Mouse (Mus musculus) kidney, embryonic 14.5 days (tissue): ENCODE data around the gene Mier2. TPM values are rescaled to one million over a fixed set of nuclear protein-coding genes. Genes with fewer than 3 reads are reported as not detected.

ENCODE experiments used
- ATAC-seq: fragments of 200-750 bp; cut with Nextera tagmentation; 2 replicates; pipeline ENCODE4 v1.8.0; 2017; ENCODE audit warnings: moderate number of reproducible peaks, mild to moderate bottlenecking, moderate TSS enrichment, moderate library complexity; ENCODE audit not compliant: low FRiP score, low TSS enrichment
- H3K27ac ChIP-seq: fragments of 300-500 bp; sonication (generic); 2 replicates; pipeline ENCODE4 v1.5.1; 2014; ENCODE audit warnings: low read depth, mild to moderate bottlenecking, low read length, moderate library complexity, mixed read lengths
- H3K27me3 ChIP-seq: fragments of 300-500 bp; sonication (generic); 2 replicates; pipeline ENCODE4 v1.6.1; 2014; ENCODE audit warnings: mild to moderate bottlenecking, low read length; ENCODE audit not compliant: control insufficient read depth, insufficient read depth
- H3K36me3 ChIP-seq: fragments of 300-500 bp; sonication (generic); 2 replicates; pipeline ENCODE4 v1.6.1; 2014; ENCODE audit warnings: low read length, mixed read lengths; ENCODE audit not compliant: control insufficient read depth, insufficient read depth
- H3K4me1 ChIP-seq: fragments of 300-500 bp; sonication (generic); 2 replicates; pipeline ENCODE4 v1.6.1; 2014; ENCODE audit warnings: low read length, mixed read lengths; ENCODE audit not compliant: control insufficient read depth, insufficient read depth
- H3K4me2 ChIP-seq: fragments of 300-500 bp; sonication (generic); replicated peaks from 2 replicates; pipeline ENCODE4 v1.6.1; 2014; ENCODE audit warnings: low read depth, mild to moderate bottlenecking, low read length
- H3K4me3 ChIP-seq: fragments of 300-500 bp; sonication (generic); 2 replicates; pipeline ENCODE4 v1.5.1; 2014; ENCODE audit warnings: mild to moderate bottlenecking, low read length
- H3K9ac ChIP-seq: fragments of 300-500 bp; sonication (generic); 2 replicates; pipeline ENCODE4 v1.6.1; 2014; ENCODE audit warnings: low read depth, mild to moderate bottlenecking, low read length, moderate library complexity
- H3K9me3 ChIP-seq: fragments of 300-500 bp; sonication (generic); 2 replicates; pipeline ENCODE4 v1.6.1; 2016; ENCODE audit warnings: low read length; ENCODE audit not compliant: control insufficient read depth
- WGBS: fragments of 180-500 bp; shearing (Covaris S2); extraction: QIAGEN DNeasy Blood & Tissue Kit; methylation state at CpG from one replicate; pipeline ENCODE4 v1.1.7; 2014; 5-methylcytosine and 5-hydroxymethylcytosine counted together
- polyA plus RNA-seq: library from polyadenylated mRNA; unstranded; fragments of >200 nt; fragmentation: Nextera tagmentation; extraction: Ambion mirVana; gene quantifications from 2 replicates; pipeline ENCODE4 v1.2.1, GENCODE M21; 2014

Mier2 gene
- 44.2 and 47.4 TPM in 2 replicates for polyA plus RNA-seq

DNA sequence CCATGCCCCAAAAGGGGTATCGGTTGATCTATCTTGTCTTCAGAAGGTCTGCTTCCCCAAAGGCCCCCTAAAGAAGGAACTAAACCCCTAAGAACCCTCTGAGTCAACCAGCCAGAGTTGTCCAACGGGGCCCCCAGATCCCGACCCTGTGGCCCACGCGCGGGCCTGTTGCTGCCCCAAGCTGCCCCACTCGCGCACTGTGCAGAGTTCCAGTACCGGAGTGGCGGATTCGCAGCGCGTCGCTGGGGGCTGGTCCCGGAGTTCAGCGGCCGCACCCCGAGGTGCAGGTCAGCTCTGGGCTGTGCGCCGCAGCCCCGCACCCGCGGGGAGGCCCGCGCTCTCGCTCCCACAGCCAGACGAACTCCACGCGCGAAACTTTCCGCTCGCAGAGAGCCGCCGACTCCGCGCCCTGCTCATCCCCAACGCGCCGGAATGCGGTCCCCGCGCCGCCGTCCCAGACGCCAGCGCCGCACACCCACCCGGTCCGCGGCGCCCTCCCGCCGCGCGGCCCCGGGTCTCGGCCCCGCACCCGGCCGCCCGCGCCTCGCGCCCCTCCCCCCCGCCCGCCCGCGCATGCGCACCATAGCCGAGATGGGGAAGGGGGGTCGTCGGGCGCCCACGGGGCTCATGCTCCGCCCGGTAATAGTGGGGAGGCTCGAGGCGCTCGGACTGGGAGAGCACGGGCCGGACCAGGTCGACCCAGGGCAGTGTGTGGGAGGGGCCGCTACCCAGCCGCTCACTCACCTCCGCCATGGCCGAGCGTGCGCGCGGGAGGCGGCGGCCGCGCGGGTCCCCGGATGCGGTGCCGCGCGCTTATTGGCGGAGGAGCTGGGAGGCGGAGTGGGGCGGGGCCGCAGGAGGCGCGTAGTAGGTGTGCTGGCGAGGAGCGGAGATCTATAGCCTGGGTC lies at the start of gene Mier2:
Gene Mier2 (minus strand): TSS at position 870 of the 908 bp plus-strand sequence.
- Histone ChIP-seq H3K4me1 (peaks cover 15% of the 10 kb centered on the region; the same call in 1 of the 2 replicates), H3K4me3 (peak within 1 kb of the TSS; percentile 98), H3K9ac (peak within 1 kb of the TSS; percentile 96), H3K9me3 (no peaks in the 10 kb centered on the region), H3K36me3 (peaks cover 10% of the 10 kb centered on the region), H3K27ac (peak within 1 kb of the TSS; percentile 68; the same call in 1 of the 2 replicates), H3K27me3 (no peaks in the 10 kb centered on the region), H3K4me2 (peak within 1 kb of the TSS; percentile 81)
- WGBS = under 1% methylated on average over 98 of the region's 108 CpGs
- peak; percentile 88 for ATAC-seq

DNA sequence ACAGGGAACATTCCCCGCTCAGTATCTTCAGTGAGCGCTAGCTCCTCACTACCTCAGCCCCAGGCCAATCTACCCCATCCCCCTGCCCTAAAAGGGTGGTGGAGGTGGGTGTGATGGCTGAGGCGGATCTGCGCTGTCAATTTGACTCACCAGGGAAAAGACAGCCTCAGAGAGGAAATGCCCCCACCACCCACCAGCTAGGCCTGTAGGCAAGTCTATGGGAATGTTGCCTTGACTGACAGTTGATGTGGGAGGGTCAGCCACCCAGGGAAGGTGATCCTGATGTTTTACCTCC lies 42.9 kb upstream of the Mier2 start:
- no peaks in the 10 kb centered on the region for H3K9me3 ChIP-seq
- H3K36me3 ChIP-seq = no peaks in the 10 kb centered on the region
- H3K4me3 ChIP-seq = no peak overlapping the region
- H3K27ac ChIP-seq = no peak overlapping the region
- no peak overlapping the region for H3K4me2 ChIP-seq
- H3K4me1 ChIP-seq = no peaks in the 10 kb centered on the region
- WGBS = 62% methylated on average over 4 of the region's 4 CpGs
- H3K9ac ChIP-seq = no peak overlapping the region
- H3K27me3 ChIP-seq = 0 out of 2 replicates have a peak, but pooled peaks cover 3% of the 10 kb centered on the region
- no peak for ATAC-seq

DNA sequence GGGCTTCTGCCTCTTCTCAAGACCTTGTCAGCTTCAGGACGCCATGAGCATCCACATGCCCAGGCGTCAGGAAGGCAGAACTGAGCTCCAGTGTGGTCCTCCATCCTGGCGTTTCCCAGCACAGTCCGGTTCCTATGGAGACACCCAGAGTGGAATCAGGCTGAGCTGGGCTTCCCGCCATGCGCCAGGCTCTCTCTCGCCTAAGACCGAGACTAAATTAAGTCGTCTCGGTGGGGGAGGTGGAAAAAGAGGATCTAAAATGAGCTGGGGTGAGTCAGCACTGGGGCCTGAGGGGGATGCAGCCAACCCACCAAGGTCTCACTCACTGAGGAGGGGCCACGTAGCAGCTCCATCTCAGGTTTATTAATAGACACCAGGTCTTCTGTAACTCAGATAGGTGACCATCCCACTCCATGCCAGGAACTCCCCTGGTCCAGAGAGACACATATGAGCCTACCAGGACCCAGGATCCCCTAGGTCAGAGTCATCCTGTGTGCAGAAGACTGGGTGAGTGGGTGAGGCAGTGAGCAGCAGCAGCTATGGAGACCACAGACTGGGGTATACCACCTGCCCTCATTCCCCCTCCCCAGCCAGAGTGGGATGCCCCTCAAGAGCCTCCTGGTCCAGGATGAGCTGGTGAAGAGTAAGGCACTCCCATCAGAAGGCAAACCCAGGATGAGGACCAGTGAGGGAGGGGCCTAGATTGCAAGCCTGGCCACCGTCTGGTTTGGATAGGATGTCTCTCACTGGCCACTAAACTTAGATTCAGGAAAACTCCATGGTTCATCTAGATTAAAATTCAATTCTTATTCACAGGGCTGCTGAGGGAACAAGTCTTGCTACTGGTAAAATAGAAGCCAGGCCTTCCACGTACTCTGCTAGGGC lies 42.3 kb upstream of the Mier2 start:
- WGBS = 41% methylated on average over 13 of the region's 13 CpGs
- no peak overlapping the region for H3K4me3 ChIP-seq
- no peaks in the 10 kb centered on the region for H3K36me3 ChIP-seq
- no peak overlapping the region for H3K9ac ChIP-seq
- H3K4me2 ChIP-seq = no peak overlapping the region
- 0 out of 2 replicates have a peak, but pooled peaks cover 3% of the 10 kb centered on the region for H3K27me3 ChIP-seq
- no peak for ATAC-seq
- H3K27ac ChIP-seq = no peak overlapping the region
- no peaks in the 10 kb centered on the region for H3K4me1 ChIP-seq
- no peaks in the 10 kb centered on the region for H3K9me3 ChIP-seq

DNA sequence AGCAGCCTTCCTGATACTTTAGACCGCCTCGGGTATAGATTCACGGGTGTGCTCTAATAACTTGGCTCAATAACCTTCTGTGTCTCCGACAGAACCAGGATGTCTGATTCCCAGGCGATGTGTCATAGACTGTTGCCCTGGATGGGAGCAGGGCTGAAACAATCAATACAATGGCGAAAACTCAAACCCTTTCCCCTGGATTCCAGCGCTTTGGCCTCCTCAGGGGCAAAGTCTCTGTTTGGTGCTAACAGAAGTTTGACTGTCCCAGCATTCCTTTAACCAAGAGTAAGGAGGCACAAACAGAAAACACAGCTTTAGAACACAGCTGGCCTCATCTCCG lies 40.6 kb upstream of the Mier2 start:
- H3K9ac ChIP-seq = no peak overlapping the region
- H3K36me3 ChIP-seq = no peaks in the 10 kb centered on the region
- H3K4me2 ChIP-seq = no peak overlapping the region
- peak; percentile 36; the same call in 1 of the 2 replicates for ATAC-seq
- H3K27ac ChIP-seq = no peak overlapping the region
- H3K9me3 ChIP-seq = no peaks in the 10 kb centered on the region
- 64% methylated on average over 8 of the region's 8 CpGs for WGBS
- 0 out of 2 replicates have a peak, but pooled peaks cover 3% of the 10 kb centered on the region for H3K27me3 ChIP-seq
- no peak overlapping the region for H3K4me3 ChIP-seq
- H3K4me1 ChIP-seq = no peaks in the 10 kb centered on the region

DNA sequence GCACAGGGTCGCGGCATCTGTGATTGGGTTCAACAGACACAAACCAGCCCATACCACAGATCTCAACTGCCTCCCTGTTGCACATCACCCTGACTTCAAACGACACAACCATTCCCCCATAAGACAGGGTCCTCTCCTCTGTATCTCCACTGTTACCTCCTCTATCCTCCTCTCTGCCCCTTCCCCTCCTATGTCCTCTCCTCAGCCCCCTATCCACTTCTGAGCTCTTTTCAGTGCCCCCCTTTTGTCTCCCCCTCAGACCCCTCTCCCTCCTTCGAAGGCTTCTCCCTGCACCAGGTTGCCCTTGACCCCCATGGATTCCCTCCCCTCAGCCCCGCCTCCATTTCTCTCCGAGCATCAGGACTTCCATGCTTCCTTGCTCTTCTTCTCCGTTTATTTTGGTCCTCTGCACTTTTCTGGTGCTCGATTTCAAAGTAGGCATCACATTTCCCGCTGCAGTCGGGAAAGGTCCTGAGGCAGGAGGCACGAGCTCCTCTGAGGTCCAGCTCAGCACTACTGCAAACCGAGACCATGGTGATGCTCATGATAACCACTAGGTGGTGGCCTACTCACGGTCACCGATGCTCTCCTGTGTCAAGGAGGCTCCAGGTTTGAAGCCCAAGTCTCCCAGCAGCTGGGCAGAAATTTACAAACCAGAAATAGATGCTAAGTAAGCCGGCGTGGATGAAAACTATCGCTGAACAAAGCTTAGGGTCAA lies 40.0 kb upstream of the Mier2 start:
- Histone ChIP-seq H3K4me2 (no peak overlapping the region), H3K9ac (no peak overlapping the region), H3K9me3 (no peaks in the 10 kb centered on the region), H3K36me3 (no peaks in the 10 kb centered on the region), H3K4me3 (no peak overlapping the region), H3K4me1 (no peaks in the 10 kb centered on the region), H3K27me3 (0 out of 2 replicates have a peak, but pooled peaks cover 3% of the 10 kb centered on the region), H3K27ac (no peak overlapping the region)
- WGBS = 12% methylated on average over 17 of the region's 17 CpGs
- ATAC-seq = peak; percentile 93

DNA sequence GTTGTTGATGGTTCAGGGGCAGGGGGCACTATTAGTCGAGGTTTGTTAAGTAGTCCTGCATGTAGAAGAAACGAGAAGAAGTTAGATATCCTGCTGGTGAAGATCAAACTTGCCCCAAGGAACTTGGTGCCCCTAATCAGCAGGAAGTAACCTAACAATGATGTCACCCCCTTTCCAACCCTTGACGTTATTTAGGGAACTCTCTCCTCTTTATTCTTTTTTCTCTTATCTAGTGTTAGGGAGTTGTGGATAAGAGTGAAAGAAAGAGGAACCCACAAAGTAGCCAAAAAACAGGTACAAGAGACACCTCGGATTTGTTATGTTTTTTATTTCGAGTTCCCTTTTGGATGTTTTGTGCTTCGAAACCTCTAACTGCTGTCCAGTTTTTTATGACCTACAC lies 39.1 kb upstream of the Mier2 start:
- no peak overlapping the region for H3K27ac ChIP-seq
- H3K9me3 ChIP-seq = no peaks in the 10 kb centered on the region
- H3K9ac ChIP-seq = no peak overlapping the region
- H3K4me2 ChIP-seq = no peak overlapping the region
- no peaks in the 10 kb centered on the region for H3K4me1 ChIP-seq
- WGBS = 51% methylated on average over 6 of the region's 6 CpGs
- H3K36me3 ChIP-seq = no peaks in the 10 kb centered on the region
- no peak overlapping the region for H3K4me3 ChIP-seq
- no peak for ATAC-seq
- 0 out of 2 replicates have a peak, but pooled peaks cover 3% of the 10 kb centered on the region for H3K27me3 ChIP-seq

DNA sequence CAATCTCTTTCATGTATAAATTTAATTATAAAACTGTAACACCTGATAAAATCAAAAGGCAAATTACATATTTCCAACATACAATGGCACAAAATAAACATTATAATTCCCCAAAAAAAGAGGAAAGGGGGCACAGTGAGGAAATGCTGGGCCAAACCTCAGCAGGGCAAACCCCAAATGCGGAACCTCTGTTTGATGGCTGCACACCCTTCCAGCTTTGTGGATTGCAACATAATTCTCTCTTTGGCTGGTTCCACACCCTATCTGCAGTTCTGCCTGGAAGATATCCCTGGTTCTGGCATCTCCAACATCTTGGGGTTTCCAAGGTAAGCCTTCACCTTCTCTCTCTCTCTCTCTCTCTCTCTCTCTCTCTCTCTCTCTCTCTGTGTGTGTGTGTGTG lies 35.7 kb upstream of the Mier2 start:
- Histone ChIP-seq H3K4me2 (no peak overlapping the region), H3K36me3 (no peaks in the 10 kb centered on the region), H3K9me3 (no peaks in the 10 kb centered on the region), H3K4me1 (no peaks in the 10 kb centered on the region), H3K4me3 (no peak overlapping the region), H3K27ac (no peak overlapping the region), H3K27me3 (0 out of 2 replicates have a peak, but pooled peaks cover 3% of the 10 kb centered on the region), H3K9ac (no peak overlapping the region)
- 96% methylated on average over 1 of the region's 1 CpGs for WGBS
- ATAC-seq = no peak

DNA sequence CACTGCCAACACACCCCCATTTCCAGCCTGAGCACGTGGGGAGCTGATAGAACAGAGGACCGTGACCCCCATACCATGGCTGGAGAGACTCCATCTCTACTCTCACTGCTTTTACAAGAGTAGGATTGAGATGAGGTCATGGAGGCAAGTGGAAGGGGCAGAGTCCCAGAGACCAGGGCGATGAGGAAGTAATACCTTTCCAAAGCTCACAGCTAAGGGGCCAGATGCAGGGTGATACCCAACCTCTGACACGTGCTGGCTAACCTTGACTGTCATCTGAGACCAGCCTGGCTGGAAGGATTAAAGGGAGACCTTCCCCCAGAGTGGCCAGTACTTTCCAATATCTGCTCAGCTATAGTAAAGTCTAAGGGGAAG lies 32.7 kb upstream of the Mier2 start:
- 68% methylated on average over 4 of the region's 4 CpGs for WGBS
- no peaks in the 10 kb centered on the region for H3K27me3 ChIP-seq
- ATAC-seq = no peak

More for the DNA sequence above, 32.7 kb upstream of the Mier2 start:
- Histone ChIP-seq H3K9ac (no peak overlapping the region), H3K4me1 (no peaks in the 10 kb centered on the region), H3K4me2 (no peak overlapping the region), H3K27ac (no peak overlapping the region), H3K4me3 (no peak overlapping the region), H3K9me3 (no peaks in the 10 kb centered on the region), H3K36me3 (no peaks in the 10 kb centered on the region)
